Mouse (Mus musculus) ZHBTc4 (cell line): Measurements from ENCODE around the gene Dvl1.

Source experiments
- DNase-seq: peaks from one replicate; pipeline ENCODE4 v3.0.0-alpha.2; 2011; ENCODE audit warnings: low read depth, low spot score

The Dvl1 gene

DNA sequence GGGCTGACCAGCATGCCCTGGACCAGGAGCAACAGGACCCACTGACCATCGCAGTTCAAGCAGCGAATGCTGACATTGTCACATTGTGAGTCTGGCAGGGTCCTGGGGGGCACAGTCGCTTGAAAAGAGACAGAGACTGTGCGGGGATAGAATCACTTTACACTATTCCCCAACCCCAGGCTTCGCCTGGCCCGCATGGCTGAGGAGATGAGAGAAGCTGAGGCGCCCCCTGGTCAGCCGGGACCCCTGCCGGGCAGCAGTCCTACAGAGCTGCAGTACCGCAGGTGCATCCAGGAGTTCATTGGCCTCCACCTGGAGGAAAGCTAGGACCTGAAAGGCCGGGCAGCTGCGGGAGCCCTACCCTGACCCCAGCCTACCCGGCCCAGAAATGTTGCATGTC, 58.4 kb downstream of the Dvl1 start:
- DNase-seq, result no peak

DNA sequence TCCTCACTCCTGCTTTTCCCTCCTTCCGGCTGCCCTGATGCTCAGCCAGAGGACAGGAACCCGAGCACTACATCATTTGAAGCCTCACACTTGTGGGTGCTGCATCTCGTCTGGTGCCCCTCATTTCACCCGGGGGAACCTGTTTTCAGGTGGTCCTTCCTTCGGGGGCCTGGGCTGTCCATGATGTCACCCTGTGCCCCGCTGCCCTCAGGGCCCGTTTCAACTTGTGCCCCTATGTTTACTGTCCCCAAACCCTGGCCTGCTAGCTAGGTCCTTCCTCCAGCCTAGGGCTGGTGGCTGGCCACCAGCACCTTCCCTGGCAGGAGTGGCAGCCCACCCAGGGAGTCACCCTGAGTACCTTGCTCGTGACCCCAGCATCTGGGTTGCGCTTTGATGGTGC, 58.9 kb downstream of the Dvl1 start:
- no peak for DNase-seq

DNA sequence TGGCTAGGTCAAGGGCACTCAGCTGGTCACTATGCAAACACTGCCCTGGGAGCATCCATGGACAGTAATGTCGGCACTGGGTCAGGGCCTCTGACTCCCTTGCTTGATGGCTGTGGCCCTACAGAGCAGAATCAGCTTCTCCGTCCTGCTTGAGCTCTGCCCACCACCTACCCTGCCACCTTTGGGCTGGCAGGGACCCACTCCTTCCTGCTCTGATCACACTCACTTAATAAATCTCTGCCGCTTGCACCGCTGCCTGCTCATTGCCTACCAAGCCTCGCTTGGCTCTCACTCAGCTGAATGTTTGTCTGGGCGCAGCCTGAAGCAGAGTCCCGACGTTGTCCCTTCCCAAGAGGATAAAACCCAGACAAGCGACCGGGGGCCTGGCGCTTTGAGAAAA, 59.8 kb downstream of the Dvl1 start:
- DNase-seq, result no peak

DNA sequence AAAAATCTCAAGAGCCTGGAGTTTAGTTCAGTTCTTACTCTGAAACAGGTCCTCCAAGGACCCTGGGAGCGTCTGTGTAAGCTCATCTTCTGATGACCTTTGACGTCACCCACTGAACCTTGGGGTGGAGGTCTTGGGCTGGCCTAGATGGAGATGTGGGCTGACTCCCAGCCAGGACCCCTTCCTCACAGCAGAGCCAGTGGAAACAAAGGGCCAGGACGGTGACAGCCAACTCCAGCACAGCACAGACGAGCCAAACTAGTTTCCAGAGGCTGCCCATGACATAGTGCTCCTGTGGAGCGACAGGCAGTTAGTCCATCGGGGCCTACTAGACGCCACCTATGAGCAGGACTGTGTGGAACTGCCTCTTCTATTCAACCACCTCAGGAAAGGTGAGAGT, 61.1 kb downstream of the Dvl1 start:
- no peak for DNase-seq

DNA sequence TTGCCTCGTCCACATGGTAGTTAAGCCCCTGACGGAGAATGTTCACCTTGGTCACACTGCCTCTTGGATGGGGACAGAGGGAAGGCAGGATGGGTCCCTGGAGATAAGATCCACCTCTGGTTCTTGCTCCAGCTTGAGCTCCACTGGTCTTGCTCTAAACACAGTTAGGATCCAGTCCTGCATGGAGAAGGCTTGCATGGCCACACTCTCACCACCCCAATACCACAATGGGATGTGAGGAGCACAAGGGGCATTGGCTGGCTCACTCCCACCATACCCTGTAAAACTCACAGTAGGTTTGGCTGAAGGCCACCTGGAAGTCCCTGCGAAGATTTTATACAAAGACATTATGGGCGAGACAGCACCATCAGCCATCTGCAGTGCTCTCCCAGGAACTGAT, 61.5 kb downstream of the Dvl1 start:
- no peak for DNase-seq
